Mouse (Mus musculus): ENCODE measurements around the gene D430041D05Rik. TPM values are rescaled to one million over a fixed set of nuclear protein-coding genes. Genes with fewer than 3 reads are reported as not detected.
A peak's percentile ranks its signal among the peaks of the same experiment; 100 is the strongest.

Gene D430041D05Rik
- polyA plus RNA-seq, 1 experiment from 2014 or later, result 0.06 TPM

DNA sequence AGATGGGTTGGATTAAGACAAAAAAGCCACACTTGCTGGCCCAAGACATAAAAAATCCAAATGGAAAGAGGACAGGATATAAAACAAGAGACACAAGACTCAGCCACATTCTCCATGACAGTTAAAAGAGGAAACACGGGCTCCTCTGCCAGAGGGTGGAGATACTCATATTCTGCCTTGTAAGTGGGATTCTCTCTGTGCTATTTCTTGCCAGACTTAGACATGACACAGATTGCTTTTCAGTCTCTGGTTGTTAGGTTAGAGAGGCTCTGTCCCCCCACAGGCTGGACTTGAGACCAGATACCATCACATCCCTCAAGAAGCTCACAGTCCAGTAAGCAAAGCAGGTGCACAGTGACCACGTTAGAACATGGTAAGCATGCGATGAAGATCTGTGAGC is 2.2 kb upstream of the D430041D05Rik start:
- Histone ChIP-seq H3K4me3 (ENCODE audit: low read depth, low read length) (no peak overlapping the region), H3K27ac (replicated peaks) (no peak overlapping the region), H3K9ac (ENCODE audit: low read length) (no peak overlapping the region), H3K27me3 (ENCODE audit: control insufficient read depth, insufficient read depth, low read length) (peaks cover under 1% of the 10 kb centered on the region; the same call in 1 of the 2 replicates), H3K4me2 (replicated peaks; ENCODE audit: low read depth) (no peak overlapping the region), H3K9me3 (ENCODE audit: control insufficient read depth, low read length) (no peaks in the 10 kb centered on the region), H3K4me1 (replicated peaks; ENCODE audit: control insufficient read depth, insufficient read depth) (0 out of 2 replicates have a peak, but pooled peaks cover 3% of the 10 kb centered on the region), H3K36me3 (ENCODE audit: control insufficient read depth, insufficient read depth, low read length) (no peaks in the 10 kb centered on the region)
- ATAC-seq (ENCODE audit: low FRiP score, low TSS enrichment), result no peak
- TF ChIP-seq EP300 (optimal IDR thresholded peaks at IDR 0.05) (no peak), CTCF (IDR thresholded peaks at IDR 0.05; ENCODE audit: low read depth) (no peak)
- whole genome bisulfite sequencing, result 69% methylated on average over 3 of the region's 3 CpGs
- no peak for DNase-seq (ENCODE audit: low spot score)

DNA sequence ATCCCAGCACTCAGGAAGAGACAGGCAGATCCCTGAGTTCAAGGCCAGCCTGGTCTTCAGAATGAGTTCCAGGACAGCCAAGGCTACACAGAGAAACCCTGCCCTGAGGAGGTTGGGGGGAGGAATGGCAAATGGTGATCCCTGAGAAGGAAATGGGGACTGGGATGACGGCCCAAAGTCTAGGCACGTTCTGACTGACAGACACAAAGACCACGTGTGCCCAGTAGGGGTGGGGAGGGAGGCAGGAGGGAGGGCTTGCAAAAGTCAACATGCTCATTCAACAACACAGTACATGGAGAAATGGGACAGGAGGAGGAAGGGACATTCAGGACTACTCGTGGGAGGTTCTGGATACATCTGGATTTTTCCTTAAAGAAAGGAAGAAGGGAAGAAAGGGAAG is 1.7 kb upstream of the D430041D05Rik start:
- ATAC-seq (ENCODE audit: low FRiP score, low TSS enrichment), result no peak
- Histone ChIP-seq H3K4me2 (replicated peaks; ENCODE audit: low read depth) (no peak overlapping the region), H3K27me3 (ENCODE audit: control insufficient read depth, insufficient read depth, low read length) (peaks cover 3% of the 10 kb centered on the region; the same call in 1 of the 2 replicates), H3K36me3 (ENCODE audit: control insufficient read depth, insufficient read depth, low read length) (no peaks in the 10 kb centered on the region), H3K4me3 (ENCODE audit: low read depth, low read length) (no peak overlapping the region), H3K9me3 (ENCODE audit: control insufficient read depth, low read length) (no peaks in the 10 kb centered on the region), H3K9ac (ENCODE audit: low read length) (no peak overlapping the region), H3K4me1 (replicated peaks; ENCODE audit: control insufficient read depth, insufficient read depth) (0 out of 2 replicates have a peak, but pooled peaks cover 3% of the 10 kb centered on the region), H3K27ac (replicated peaks) (no peak overlapping the region)
- TF ChIP-seq CTCF (IDR thresholded peaks at IDR 0.05; ENCODE audit: low read depth), result no peak
- no peak for TF ChIP-seq EP300 (optimal IDR thresholded peaks at IDR 0.05)
- 29% methylated on average over 4 of the region's 4 CpGs for WGBS
- no peak for DNase-seq (ENCODE audit: low spot score)

DNA sequence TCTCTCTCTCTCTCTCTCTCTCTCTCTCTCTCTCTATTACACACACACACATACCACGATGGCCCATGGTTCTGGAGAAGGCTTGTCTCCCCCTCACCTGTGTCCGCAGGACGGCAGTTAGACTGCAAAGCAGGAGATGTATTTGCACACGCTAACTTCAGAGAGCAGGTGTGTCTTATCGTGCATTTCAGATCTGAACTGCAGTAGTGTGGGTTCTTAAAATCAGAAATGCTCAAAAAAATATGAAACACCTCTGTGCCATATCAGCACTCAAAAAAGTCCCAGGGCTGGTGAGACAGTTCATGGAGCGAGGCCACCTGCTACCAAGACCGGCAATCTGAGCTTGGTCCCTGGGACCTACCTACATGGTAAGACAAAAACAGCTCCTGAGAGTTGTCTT is 993 bp upstream of the D430041D05Rik start:
- DNase-seq (ENCODE audit: low spot score), result no peak
- H3K4me3 ChIP-seq (ENCODE audit: low read depth, low read length), result no peak overlapping the region
- H3K27me3 ChIP-seq (ENCODE audit: control insufficient read depth, insufficient read depth, low read length), result peaks cover 3% of the 10 kb centered on the region; the same call in 1 of the 2 replicates
- H3K4me2 ChIP-seq (replicated peaks; ENCODE audit: low read depth), result no peak overlapping the region
- no peak for ATAC-seq (ENCODE audit: low FRiP score, low TSS enrichment)
- H3K4me1 ChIP-seq (replicated peaks; ENCODE audit: control insufficient read depth, insufficient read depth), result 0 out of 2 replicates have a peak, but pooled peaks cover 3% of the 10 kb centered on the region
- no peak overlapping the region for H3K9ac ChIP-seq (ENCODE audit: low read length)
- WGBS, result 82% methylated on average over 7 of the region's 7 CpGs
- no peak overlapping the region for H3K27ac ChIP-seq (replicated peaks)
- H3K36me3 ChIP-seq (ENCODE audit: control insufficient read depth, insufficient read depth, low read length), result no peaks in the 10 kb centered on the region
- no peaks in the 10 kb centered on the region for H3K9me3 ChIP-seq (ENCODE audit: control insufficient read depth, low read length)
- TF ChIP-seq EP300 (optimal IDR thresholded peaks at IDR 0.05), result no peak
- no peak for TF ChIP-seq CTCF (IDR thresholded peaks at IDR 0.05; ENCODE audit: low read depth)

DNA sequence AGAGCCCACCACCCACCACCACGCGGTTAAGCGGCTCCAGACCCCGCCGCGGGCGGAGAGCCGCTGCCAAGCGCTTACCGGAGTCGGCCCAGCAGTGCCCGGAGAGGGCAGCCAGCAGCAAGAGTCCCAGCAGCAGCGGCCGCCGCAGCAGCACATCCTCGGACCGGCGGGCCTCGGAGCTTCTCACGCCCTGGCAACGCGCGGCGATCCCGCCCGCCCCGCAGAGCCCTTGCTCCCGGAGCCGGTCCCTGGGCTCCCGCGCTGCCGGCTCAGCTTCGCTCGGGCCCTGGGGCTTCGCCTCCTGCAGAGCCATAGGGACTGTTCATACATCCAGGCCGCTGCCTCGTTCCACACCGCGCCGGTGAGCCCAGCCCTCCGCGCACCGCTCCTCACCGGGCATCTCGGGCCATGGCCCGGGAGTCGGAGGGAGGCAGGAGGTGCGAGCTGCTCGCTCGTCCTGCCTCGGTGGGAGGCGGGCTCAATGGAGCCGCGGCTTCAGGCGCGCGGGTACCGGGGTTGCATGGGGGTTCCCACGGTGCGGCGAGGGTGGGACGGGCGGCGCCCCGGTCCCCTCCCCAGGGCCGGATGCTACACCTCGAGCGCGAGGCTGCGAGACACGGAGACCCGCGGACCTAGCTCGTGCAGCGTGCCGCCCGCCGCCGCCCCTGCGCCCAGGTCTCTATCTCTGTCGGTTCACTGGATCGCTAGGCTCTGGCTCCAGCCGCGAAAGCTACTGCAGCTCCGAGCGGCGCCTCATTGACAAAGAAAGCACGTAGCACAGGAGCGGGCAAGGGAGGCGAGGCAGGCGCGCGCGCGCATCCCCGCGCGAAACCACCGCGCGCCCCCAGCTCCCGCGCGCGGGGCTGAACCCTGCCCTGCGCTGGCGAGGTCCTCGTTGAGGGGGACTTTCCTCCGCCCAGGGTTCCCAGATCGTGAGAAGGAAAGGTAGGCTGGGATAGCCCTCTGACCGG is 677 bp downstream of the D430041D05Rik start:
- WGBS, result under 1% methylated on average over 111 of the region's 111 CpGs
- H3K4me2 ChIP-seq (replicated peaks; ENCODE audit: low read depth), result peak overlapping the region; percentile 100
- peak overlapping the region; percentile 53 for H3K4me3 ChIP-seq (ENCODE audit: low read depth, low read length)
- ATAC-seq (ENCODE audit: low FRiP score, low TSS enrichment) (peak; percentile 61), DNase-seq (ENCODE audit: low spot score) (peak; percentile 33)
- 0 out of 2 replicates have a peak, but pooled peaks cover 3% of the 10 kb centered on the region for H3K4me1 ChIP-seq (replicated peaks; ENCODE audit: control insufficient read depth, insufficient read depth)
- H3K27ac ChIP-seq (replicated peaks), result no peak overlapping the region
- peaks cover 3% of the 10 kb centered on the region; the same call in 1 of the 2 replicates for H3K27me3 ChIP-seq (ENCODE audit: control insufficient read depth, insufficient read depth, low read length)
- no peaks in the 10 kb centered on the region for H3K9me3 ChIP-seq (ENCODE audit: control insufficient read depth, low read length)
- TF ChIP-seq CTCF (IDR thresholded peaks at IDR 0.05; ENCODE audit: low read depth) (no peak), EP300 (optimal IDR thresholded peaks at IDR 0.05) (no peak)
- no peaks in the 10 kb centered on the region for H3K36me3 ChIP-seq (ENCODE audit: control insufficient read depth, insufficient read depth, low read length)
- peak overlapping the region; percentile 48 for H3K9ac ChIP-seq (ENCODE audit: low read length)

DNA sequence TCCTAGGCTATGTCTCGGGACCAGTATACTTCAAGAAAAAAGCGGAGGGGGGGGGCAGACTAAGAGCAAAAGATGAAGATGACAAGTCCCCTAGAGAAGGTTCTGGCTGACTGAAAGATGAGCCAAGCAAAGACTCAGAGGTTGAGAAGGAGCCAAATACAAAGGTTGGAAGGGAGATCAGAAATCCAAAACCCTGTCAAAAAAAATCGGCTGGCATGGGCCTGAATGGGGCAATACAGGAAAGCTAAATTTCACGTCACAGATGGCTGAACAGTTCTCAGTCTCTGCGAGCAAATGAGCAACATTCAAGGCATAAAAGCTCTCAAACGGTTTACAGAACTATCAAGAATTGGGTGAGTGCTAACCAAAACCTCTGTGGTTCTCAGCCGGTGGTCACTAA is 2.5 kb downstream of the D430041D05Rik start:
- DNase-seq (ENCODE audit: low spot score) (no peak), ATAC-seq (ENCODE audit: low FRiP score, low TSS enrichment) (no peak)
- no peak overlapping the region for H3K4me3 ChIP-seq (ENCODE audit: low read depth, low read length)
- no peak overlapping the region for H3K27ac ChIP-seq (replicated peaks)
- no peak for TF ChIP-seq EP300 (optimal IDR thresholded peaks at IDR 0.05)
- no peak for TF ChIP-seq CTCF (IDR thresholded peaks at IDR 0.05; ENCODE audit: low read depth)
- H3K27me3 ChIP-seq (ENCODE audit: control insufficient read depth, insufficient read depth, low read length), result peaks cover 3% of the 10 kb centered on the region; the same call in 1 of the 2 replicates
- no peak overlapping the region for H3K9ac ChIP-seq (ENCODE audit: low read length)
- no peaks in the 10 kb centered on the region for H3K9me3 ChIP-seq (ENCODE audit: control insufficient read depth, low read length)
- H3K4me1 ChIP-seq (replicated peaks; ENCODE audit: control insufficient read depth, insufficient read depth), result 0 out of 2 replicates have a peak, but pooled peaks cover 3% of the 10 kb centered on the region
- WGBS, result 82% methylated on average over 7 of the region's 7 CpGs
- no peaks in the 10 kb centered on the region for H3K36me3 ChIP-seq (ENCODE audit: control insufficient read depth, insufficient read depth, low read length)
- H3K4me2 ChIP-seq (replicated peaks; ENCODE audit: low read depth), result no peak overlapping the region

DNA sequence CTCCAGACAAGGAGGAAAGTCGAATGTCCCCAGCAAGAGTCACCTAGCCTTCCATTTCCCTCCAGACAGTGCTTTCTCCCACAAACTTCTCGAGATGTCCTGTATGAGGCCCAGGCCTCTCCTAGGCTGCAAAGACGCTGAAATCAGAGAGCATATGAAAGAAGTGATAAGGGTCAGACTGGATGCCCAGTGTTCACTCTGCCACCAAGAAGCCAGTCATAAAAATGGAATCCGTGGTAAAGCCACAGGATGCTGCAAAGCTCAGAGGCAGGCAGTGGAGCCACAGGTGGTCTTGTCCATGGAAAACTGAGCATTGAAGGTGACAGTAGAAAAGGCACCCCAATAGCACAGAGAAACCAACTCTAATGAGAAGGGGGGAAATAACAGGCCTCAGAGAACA is 2.9 kb downstream of the D430041D05Rik start:
- TF ChIP-seq CTCF (IDR thresholded peaks at IDR 0.05; ENCODE audit: low read depth) (no peak), EP300 (optimal IDR thresholded peaks at IDR 0.05) (no peak)
- ATAC-seq (ENCODE audit: low FRiP score, low TSS enrichment), result no peak
- Histone ChIP-seq H3K9me3 (ENCODE audit: control insufficient read depth, low read length) (no peaks in the 10 kb centered on the region), H3K9ac (ENCODE audit: low read length) (no peak overlapping the region), H3K27ac (replicated peaks) (no peak overlapping the region), H3K4me2 (replicated peaks; ENCODE audit: low read depth) (no peak overlapping the region), H3K4me3 (ENCODE audit: low read depth, low read length) (no peak overlapping the region), H3K4me1 (replicated peaks; ENCODE audit: control insufficient read depth, insufficient read depth) (0 out of 2 replicates have a peak, but pooled peaks cover 3% of the 10 kb centered on the region), H3K27me3 (ENCODE audit: control insufficient read depth, insufficient read depth, low read length) (peaks cover 3% of the 10 kb centered on the region; the same call in 1 of the 2 replicates), H3K36me3 (ENCODE audit: control insufficient read depth, insufficient read depth, low read length) (no peaks in the 10 kb centered on the region)
- DNase-seq (ENCODE audit: low spot score), result no peak
- WGBS, result 73% methylated on average over 4 of the region's 4 CpGs
